Mouse (Mus musculus) forebrain, embryonic 13.5 days (tissue): ENCODE measurements around the gene Pbld2. TPM values are rescaled to one million over a fixed set of nuclear protein-coding genes. Genes with fewer than 3 reads are reported as not detected.

ENCODE experiments used
- ATAC-seq: fragments of 200-750 bp; cut with Nextera tagmentation; 2 replicates; pipeline ENCODE4 v1.8.0; 2017
- H3K27ac ChIP-seq: fragments of 300-500 bp; sonication (generic); 2 replicates; pipeline ENCODE4 v1.5.1; 2015; ENCODE audit warnings: inconsistent platforms, mild to moderate bottlenecking, moderate library complexity
- H3K27me3 ChIP-seq: fragments of 300-500 bp; sonication (generic); 2 replicates; pipeline ENCODE4 v1.6.1; 2015; ENCODE audit warnings: mild to moderate bottlenecking, inconsistent platforms
- H3K36me3 ChIP-seq: fragments of 300-500 bp; sonication (generic); 2 replicates; pipeline ENCODE4 v1.6.1; 2015; ENCODE audit warnings: mild to moderate bottlenecking, inconsistent platforms; ENCODE audit not compliant: poor library complexity, severe bottlenecking
- H3K4me1 ChIP-seq: fragments of 300-500 bp; sonication (generic); 2 replicates; pipeline ENCODE4 v1.6.1; 2015; ENCODE audit warnings: inconsistent platforms
- H3K4me2 ChIP-seq: fragments of 300-500 bp; sonication (generic); 2 replicates; pipeline ENCODE4 v1.6.1; 2015; ENCODE audit warnings: inconsistent platforms, mild to moderate bottlenecking, moderate library complexity
- H3K4me3 ChIP-seq: fragments of 300-500 bp; sonication (generic); 2 replicates; pipeline ENCODE4 v1.5.1; 2015; ENCODE audit warnings: mild to moderate bottlenecking, inconsistent platforms
- H3K9ac ChIP-seq: fragments of 300-500 bp; sonication (generic); 2 replicates; pipeline ENCODE4 v1.6.1; 2015; ENCODE audit warnings: mild to moderate bottlenecking, inconsistent platforms
- H3K9me3 ChIP-seq: fragments of 300-500 bp; sonication (generic); replicated peaks from 2 replicates; pipeline ENCODE4 v1.6.1; 2016; ENCODE audit warnings: inconsistent platforms
- WGBS: fragments of 180-500 bp; shearing (Covaris S2); methylation state at CpG from one replicate; pipeline ENCODE4 v1.1.7; 2015; 5-methylcytosine and 5-hydroxymethylcytosine counted together
- polyA plus RNA-seq: library from polyadenylated mRNA; unstranded; fragments of >200 nt; fragmentation: Nextera tagmentation; extraction: Ambion mirVana; gene quantifications from 2 replicates; pipeline ENCODE4 v1.2.1, GENCODE M21; 2015

Gene Pbld2
- polyA plus RNA-seq: 0.83 and 1.2 TPM in 2 replicates

DNA sequence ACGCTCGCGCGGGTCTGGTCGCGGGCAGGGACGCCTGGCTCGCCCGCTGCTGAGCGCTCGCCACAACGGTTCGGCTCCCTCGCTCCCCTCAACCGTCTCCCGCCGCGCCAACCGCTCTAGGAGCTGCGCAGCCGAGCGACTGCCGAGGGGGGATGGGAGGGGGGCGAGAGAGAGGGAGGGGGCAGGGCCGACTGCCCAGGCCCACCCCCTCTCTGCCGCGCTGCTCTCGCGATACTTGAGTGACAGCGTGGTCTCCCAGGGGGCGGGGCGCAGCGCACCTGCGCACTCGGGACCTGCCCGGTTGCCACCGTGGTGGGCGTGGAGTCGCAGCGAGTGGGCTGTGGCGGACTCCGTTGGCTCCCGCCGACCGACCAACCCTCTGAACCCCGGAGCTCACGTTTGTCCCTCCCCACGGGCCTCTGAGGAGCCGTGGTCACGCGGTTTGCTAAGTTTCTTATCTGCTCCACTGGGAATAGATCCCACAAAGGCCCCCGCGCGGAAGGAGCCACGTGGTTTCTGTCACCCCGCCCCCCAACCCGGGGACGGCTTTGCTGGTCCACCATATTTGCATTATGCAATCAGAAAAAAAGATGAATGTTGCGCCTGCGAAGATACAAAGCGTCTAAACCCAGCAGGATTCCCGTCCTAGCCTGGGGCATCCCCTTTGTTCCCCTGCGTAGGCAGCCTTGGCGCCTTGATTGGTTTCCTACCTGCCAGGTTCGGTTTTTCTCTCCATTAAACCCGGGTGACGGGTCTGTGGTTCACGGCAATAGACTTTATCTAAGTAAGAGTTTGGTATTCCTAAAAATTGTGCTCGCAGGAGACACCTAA lies at the start of gene Pbld2, which contains the start of gene Hnrnph3:
TSS of gene Pbld2 (plus strand) at position 567 of the 831 bp plus-strand sequence.
TSS of gene Hnrnph3 (minus strand) at position 469 of the 831 bp plus-strand sequence.
- peak; percentile 94 for ATAC-seq
- peaks cover 62% of the 10 kb centered on the region for H3K4me1 ChIP-seq
- peak within 1 kb of the TSS; percentile 70 for H3K4me3 ChIP-seq
- no peaks in the 10 kb centered on the region for H3K27me3 ChIP-seq
- H3K27ac ChIP-seq: peak within 1 kb of the TSS; percentile 100
- peak within 1 kb of the TSS; percentile 99 for H3K9ac ChIP-seq
- no peaks in the 10 kb centered on the region for H3K36me3 ChIP-seq
- WGBS: under 1% methylated on average over 68 of the region's 69 CpGs
- H3K9me3 ChIP-seq: no peaks in the 10 kb centered on the region
- H3K4me2 ChIP-seq: peak within 1 kb of the TSS; percentile 71

DNA sequence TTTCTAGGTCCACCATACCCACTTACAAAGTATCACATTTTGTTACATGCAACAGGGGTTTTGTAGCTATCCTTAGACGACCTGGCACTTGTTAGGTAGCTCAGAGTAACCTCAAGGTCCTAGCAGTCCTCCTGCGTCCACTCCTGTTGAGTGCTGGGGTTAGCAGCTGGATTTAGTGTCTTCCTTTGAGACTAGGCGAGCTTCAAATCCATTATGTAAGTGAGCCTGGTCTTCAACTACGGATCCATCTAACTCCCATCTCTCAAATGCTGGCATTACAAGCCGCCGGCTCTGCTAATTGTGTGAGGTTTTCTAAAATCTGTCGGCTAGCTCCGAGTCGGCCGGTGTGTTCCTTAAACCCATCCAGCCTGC lies 44.5 kb upstream of the Pbld2 start:
- H3K27me3 ChIP-seq: no peaks in the 10 kb centered on the region
- H3K27ac ChIP-seq: no peak overlapping the region
- peak overlapping the region; percentile 68 for H3K4me2 ChIP-seq
- H3K4me1 ChIP-seq: peaks cover 13% of the 10 kb centered on the region
- no peak; the same call in 1 of the 2 replicates for ATAC-seq
- H3K36me3 ChIP-seq: peaks cover 28% of the 10 kb centered on the region
- 5% methylated on average over 10 of the region's 10 CpGs for WGBS
- H3K9me3 ChIP-seq: no peaks in the 10 kb centered on the region
- H3K4me3 ChIP-seq: peak overlapping the region; percentile 88
- peak overlapping the region; percentile 90 for H3K9ac ChIP-seq

DNA sequence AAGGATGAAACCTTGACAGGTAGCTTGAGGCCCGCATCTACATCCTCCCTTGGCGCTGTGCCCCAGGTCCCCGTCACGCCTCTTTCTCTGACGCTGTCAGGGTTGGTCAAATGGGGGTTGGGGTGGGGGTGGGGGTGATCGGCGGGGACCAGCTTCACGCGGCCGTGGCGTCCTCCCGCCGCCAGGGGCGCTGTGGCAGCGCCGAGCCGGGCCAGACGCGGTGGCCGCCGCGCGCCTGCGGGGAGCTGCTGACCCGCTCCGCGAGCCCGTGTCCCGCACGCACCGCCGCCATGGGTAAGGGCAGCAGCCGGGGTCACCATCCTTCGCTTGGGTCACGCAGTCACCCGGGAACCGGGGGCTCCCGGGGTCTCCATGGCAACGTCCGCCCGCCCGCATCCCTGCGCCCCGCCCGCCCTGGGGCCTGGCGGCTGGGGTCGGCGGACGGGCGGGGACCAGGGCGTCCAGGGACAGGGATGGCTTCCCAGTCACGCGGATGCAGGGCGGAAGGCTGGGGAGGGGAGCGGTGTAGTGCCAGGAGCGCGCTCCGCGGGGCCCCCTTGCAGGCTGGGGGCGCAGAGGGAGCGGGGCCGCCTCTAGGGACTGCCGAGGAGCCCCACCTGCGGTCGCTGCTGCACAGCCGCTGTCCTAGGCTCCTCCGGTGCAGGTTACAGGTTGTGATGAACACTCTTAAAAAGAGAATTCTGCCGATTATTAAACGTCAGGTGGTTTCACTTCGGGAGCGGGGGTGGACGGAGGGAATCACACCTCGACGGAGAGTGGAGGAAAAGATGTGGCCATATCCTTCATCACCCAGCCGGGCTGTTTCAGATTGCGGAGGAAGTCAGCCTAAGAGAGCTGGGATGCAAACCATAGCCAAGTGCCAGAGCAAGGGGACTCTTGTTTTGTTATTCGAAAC lies 43.8 kb upstream of the Pbld2 start, which contains the start of gene Rufy2:
TSS of gene Rufy2 (plus strand) at position 185 of the 916 bp plus-strand sequence.
- Histone ChIP-seq H3K4me2 (peak within 1 kb of the TSS; percentile 68), H3K9me3 (no peaks in the 10 kb centered on the region), H3K4me3 (peak within 1 kb of the TSS; percentile 88), H3K27me3 (no peaks in the 10 kb centered on the region), H3K36me3 (peaks cover 34% of the 10 kb centered on the region), H3K27ac (peak within 1 kb of the TSS; percentile 79), H3K9ac (peak within 1 kb of the TSS; percentile 90), H3K4me1 (peaks cover 13% of the 10 kb centered on the region)
- WGBS: under 1% methylated on average over 64 of the region's 77 CpGs
- ATAC-seq: peak; percentile 95

DNA sequence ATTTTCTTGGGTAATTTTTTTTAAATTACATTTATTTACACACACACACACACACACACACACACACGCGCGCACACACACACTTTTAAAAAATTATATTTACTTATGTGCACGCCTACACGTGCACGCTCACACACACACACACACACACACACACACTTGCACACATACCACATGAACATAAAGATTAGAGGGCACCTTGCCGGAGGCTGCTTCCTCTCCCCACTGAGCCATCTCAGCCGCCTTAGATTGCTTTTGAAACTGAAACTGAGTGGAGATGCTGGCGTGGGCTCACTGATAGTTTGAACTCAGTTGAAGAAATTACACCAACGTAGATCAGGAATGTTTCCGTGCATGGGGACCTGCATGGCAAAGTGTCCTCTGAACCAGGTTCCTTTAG lies 40.0 kb upstream of the Pbld2 start:
- H3K4me2 ChIP-seq: no peak overlapping the region
- H3K4me1 ChIP-seq: peaks cover 13% of the 10 kb centered on the region
- H3K9me3 ChIP-seq: no peaks in the 10 kb centered on the region
- H3K9ac ChIP-seq: no peak overlapping the region
- WGBS: 96% methylated on average over 11 of the region's 11 CpGs
- no peak for ATAC-seq
- H3K27me3 ChIP-seq: no peaks in the 10 kb centered on the region
- H3K36me3 ChIP-seq: peaks cover 46% of the 10 kb centered on the region
- H3K27ac ChIP-seq: no peak overlapping the region
- H3K4me3 ChIP-seq: no peak overlapping the region

DNA sequence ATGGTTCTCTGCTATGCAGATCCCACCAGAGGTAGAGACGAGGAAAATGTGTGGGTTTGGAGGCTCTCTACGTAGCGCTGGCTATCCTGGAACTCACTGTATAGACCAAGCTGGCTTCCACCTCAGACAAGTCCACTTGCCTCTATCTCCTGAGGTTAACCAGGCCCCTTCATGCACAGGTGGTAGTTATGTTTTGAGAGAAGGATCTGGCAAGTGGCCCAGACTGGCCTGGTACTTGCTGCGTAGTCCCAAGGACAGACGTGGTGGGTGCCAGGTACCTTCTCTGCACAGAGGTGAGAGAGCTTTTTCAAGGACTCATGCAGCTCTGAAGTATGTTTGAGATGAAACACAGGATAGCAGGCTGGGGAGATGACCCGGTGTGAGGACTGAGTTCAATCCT lies 39.6 kb upstream of the Pbld2 start:
- H3K27ac ChIP-seq: no peak overlapping the region
- ATAC-seq: no peak
- no peaks in the 10 kb centered on the region for H3K27me3 ChIP-seq
- H3K4me3 ChIP-seq: no peak overlapping the region
- peaks cover 51% of the 10 kb centered on the region for H3K36me3 ChIP-seq
- H3K9ac ChIP-seq: no peak overlapping the region
- 92% methylated on average over 6 of the region's 6 CpGs for WGBS
- peaks cover 12% of the 10 kb centered on the region for H3K4me1 ChIP-seq
- no peaks in the 10 kb centered on the region for H3K9me3 ChIP-seq
- H3K4me2 ChIP-seq: no peak overlapping the region

DNA sequence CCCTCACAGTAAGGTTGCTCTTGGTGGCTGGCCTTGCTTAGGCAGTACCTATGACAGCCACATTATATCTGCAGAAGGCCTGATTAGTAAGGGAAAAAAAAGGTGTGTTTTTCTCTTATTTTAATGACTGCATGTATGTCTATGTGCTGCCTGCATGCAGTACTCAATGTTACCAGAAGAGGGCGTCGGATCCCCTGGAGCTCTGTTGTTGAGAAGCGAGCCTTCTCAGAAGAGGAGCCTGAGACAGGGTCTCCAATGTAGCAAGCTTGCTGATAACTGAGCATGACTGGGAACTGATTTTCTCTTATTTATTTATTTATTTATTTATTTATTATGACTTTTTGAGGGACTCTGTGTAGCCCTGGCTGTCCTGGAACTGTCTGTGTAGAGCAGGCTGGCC lies 36.8 kb upstream of the Pbld2 start:
- Histone ChIP-seq H3K4me1 (no peaks in the 10 kb centered on the region), H3K4me2 (no peak overlapping the region), H3K36me3 (peaks cover 79% of the 10 kb centered on the region), H3K27me3 (no peaks in the 10 kb centered on the region), H3K4me3 (no peak overlapping the region), H3K27ac (no peak overlapping the region), H3K9ac (no peak overlapping the region), H3K9me3 (no peaks in the 10 kb centered on the region)
- ATAC-seq: no peak
- 15% methylated on average over 3 of the region's 3 CpGs for WGBS

DNA sequence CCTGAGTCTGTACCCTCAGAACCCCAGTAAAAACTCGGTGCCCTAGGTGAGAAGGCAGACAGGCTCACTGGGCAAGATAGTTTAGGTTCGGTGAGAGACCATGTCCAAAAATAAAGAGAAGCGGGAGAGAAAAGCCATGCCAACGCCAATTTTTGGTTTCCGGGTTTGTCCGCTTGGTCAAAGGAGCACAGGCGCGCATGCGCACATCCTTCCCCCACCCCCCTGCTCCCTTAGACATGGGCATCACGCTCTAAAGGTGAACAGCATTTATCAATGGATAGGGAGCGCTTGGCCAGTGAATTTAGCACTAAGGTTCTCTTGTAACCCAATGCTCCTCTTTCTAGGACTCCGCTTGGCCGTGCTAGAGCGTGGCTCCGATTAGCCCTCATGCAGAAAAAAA lies 33.5 kb upstream of the Pbld2 start:
- ATAC-seq: no peak
- Histone ChIP-seq H3K4me3 (no peak overlapping the region), H3K36me3 (peaks cover 81% of the 10 kb centered on the region), H3K9ac (no peak overlapping the region), H3K27ac (no peak overlapping the region), H3K4me1 (no peaks in the 10 kb centered on the region), H3K4me2 (no peak overlapping the region), H3K9me3 (no peaks in the 10 kb centered on the region), H3K27me3 (no peaks in the 10 kb centered on the region)
- 92% methylated on average over 15 of the region's 15 CpGs for WGBS

DNA sequence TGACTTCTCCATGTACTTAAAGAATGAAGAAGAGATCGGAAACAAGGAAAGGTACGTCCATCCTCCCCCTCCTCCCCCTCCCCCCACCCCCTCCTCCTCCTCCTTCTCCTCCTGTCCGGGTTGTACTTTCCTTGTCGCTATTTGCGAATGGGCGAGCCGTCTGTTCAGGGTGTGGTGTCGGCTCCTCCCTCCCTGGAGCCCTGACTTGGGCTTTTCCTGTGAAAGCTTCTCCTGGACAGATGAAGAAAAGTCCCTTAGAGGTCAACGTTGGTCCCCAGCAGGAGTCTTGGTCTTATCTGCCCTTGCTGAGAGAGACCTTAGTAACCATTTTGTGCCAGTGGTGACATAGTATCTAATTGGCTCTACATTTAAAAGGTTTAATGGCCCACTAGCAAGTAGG lies 30.1 kb upstream of the Pbld2 start:
- Histone ChIP-seq H3K27me3 (no peaks in the 10 kb centered on the region), H3K9me3 (no peaks in the 10 kb centered on the region), H3K4me2 (no peak overlapping the region), H3K36me3 (peaks cover 96% of the 10 kb centered on the region), H3K4me1 (no peaks in the 10 kb centered on the region), H3K4me3 (no peak overlapping the region), H3K27ac (no peak overlapping the region), H3K9ac (no peak overlapping the region)
- no peak for ATAC-seq
- 88% methylated on average over 4 of the region's 9 CpGs for WGBS

DNA sequence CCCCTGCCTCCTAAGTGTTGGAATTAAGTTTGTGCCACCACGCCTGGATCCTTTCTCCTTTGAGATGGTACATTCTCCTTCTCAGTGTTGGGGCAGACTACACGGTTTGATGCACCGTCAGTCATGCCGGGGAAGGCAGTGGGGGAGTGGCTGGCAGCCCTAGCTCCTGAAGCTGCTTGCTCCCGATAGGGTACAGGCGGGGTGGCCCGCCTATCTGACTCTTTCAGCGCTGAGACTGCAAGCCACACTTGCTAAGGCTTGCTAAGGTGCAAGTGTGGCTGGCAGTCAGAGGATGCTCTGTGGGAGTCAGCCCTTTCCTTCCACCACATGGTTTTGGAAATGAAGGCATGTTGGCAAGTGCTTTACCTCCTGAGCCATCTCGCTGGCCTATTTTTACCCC lies 23.5 kb upstream of the Pbld2 start:
- no peak overlapping the region for H3K4me3 ChIP-seq
- H3K4me1 ChIP-seq: no peaks in the 10 kb centered on the region
- WGBS: 76% methylated on average over 9 of the region's 9 CpGs
- H3K36me3 ChIP-seq: peaks cover 95% of the 10 kb centered on the region
- no peak overlapping the region for H3K9ac ChIP-seq
- no peak overlapping the region for H3K27ac ChIP-seq
- no peaks in the 10 kb centered on the region for H3K27me3 ChIP-seq
- no peak overlapping the region for H3K4me2 ChIP-seq
- H3K9me3 ChIP-seq: no peaks in the 10 kb centered on the region
- no peak for ATAC-seq

DNA sequence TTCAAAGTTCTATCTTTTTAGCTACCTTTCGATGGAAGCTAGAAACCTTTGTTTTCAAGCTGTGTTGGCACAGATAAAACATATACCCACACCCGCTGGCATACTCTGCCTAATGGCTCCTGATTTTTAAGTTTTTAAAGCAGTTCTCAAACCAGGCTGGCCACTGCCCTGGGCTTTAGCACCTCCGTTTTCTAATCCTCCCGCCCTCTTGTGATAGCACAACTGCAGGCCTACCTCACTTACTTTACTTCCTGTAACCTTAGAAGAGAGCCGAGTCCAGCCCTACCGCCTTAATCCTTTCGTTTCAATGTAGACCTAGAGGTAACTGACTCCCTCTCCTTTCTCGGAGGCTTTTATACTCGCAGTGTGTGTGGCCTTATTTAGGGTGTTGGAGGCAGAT lies 20.9 kb upstream of the Pbld2 start:
- no peaks in the 10 kb centered on the region for H3K9me3 ChIP-seq
- H3K36me3 ChIP-seq: peaks cover 96% of the 10 kb centered on the region
- ATAC-seq: no peak
- H3K9ac ChIP-seq: no peak overlapping the region
- no peaks in the 10 kb centered on the region for H3K4me1 ChIP-seq
- no peak overlapping the region for H3K4me3 ChIP-seq
- H3K27ac ChIP-seq: no peak overlapping the region
- WGBS: 78% methylated on average over 9 of the region's 9 CpGs
- no peak overlapping the region for H3K4me2 ChIP-seq
- H3K27me3 ChIP-seq: no peaks in the 10 kb centered on the region

DNA sequence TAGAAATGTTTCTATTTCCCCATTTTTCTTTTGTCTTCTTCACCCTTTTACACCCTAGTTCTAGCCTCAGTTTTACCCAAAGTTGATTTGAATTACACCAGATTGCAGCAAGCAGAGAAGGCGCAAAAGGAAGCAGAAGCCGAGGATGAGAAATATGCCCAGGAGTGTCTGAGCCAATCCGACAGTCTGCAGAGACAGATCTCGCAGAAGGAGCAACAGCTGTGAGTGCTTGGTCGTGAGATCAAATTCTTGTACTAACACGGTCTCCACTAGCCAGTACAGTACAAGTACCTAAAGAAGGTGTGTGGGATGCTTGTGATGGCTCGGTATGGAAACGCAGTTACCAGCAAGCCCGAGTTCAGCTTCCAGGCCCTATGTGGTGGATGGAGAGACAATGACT lies 19.6 kb upstream of the Pbld2 start:
- H3K36me3 ChIP-seq: peaks cover 95% of the 10 kb centered on the region
- H3K27me3 ChIP-seq: no peaks in the 10 kb centered on the region
- 89% methylated on average over 9 of the region's 9 CpGs for WGBS
- H3K27ac ChIP-seq: no peak overlapping the region
- H3K4me3 ChIP-seq: no peak overlapping the region
- H3K4me2 ChIP-seq: no peak overlapping the region
- ATAC-seq: no peak
- no peaks in the 10 kb centered on the region for H3K4me1 ChIP-seq
- no peaks in the 10 kb centered on the region for H3K9me3 ChIP-seq
- H3K9ac ChIP-seq: no peak overlapping the region

DNA sequence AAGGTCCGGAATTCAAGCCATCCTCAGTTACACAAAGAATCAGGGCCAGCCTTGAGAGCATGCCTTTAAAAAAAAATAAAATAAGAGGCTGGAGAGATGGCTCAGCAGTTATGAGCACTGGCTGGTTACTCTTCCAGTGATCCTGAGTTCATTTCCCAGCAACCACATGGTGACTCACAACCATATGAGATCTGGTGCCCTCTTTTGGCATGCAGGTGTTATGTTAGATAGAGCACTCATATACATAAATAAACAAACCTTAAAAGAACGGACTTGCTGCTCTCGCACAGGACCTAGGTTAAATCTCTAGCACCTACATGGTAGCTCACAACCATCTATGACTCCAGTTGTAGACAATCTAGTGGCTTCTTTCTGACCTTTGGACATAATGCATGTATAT lies 15.9 kb upstream of the Pbld2 start:
- Histone ChIP-seq H3K9me3 (no peaks in the 10 kb centered on the region), H3K4me2 (no peak overlapping the region), H3K27me3 (no peaks in the 10 kb centered on the region), H3K4me3 (no peak overlapping the region), H3K27ac (no peak overlapping the region), H3K36me3 (peaks cover 95% of the 10 kb centered on the region), H3K9ac (no peak overlapping the region), H3K4me1 (no peaks in the 10 kb centered on the region)
- 72% methylated on average over 3 of the region's 3 CpGs for WGBS
- no peak for ATAC-seq
